Mouse (Mus musculus) MEL (cell line): ENCODE data around the gene CK137956. TPM values are rescaled to one million over a fixed set of nuclear protein-coding genes. Genes with fewer than 3 reads are reported as not detected.

ENCODE experiments used
- DNase-seq: peaks from one replicate; pipeline ENCODE4 v3.0.0; 2011; ENCODE audit warnings: low read depth, low spot score
- H3K27ac ChIP-seq: 2 replicates; pipeline ENCODE4 v1.5.1; 2012; ENCODE audit warnings: low read depth, mild to moderate bottlenecking, control low read depth, low read length, moderate library complexity; ENCODE audit not compliant: control insufficient read depth
- H3K27me3 ChIP-seq, 2 experiments: fragments of 150-350 bp in 1 of 2; sonication (generic) in 1 of 2; 2 replicates each; pipeline ENCODE4 v1.6.1; 2012; ENCODE audit warnings: low read length in 2 of 2, mild to moderate bottlenecking in 2 of 2, improper control_type of control experiment in 1 of 2, moderate library complexity in 1 of 2; ENCODE audit not compliant: insufficient read depth in 2 of 2, control insufficient read depth in 1 of 2
- H3K36me3 ChIP-seq, 2 experiments: 2 replicates each; pipeline ENCODE4 v1.6.1; 2012 to 2014; ENCODE audit warnings: low read length in 2 of 2, improper control_type of control experiment in 1 of 2, inconsistent platforms in 1 of 2, mild to moderate bottlenecking in 1 of 2; ENCODE audit not compliant: insufficient read depth in 2 of 2, control insufficient read depth in 1 of 2
- H3K4me1 ChIP-seq, 2 experiments: fragments of 150-350 bp in 1 of 2; sonication (generic) in 1 of 2; 2 replicates each; pipeline ENCODE4 v1.6.1; 2012; ENCODE audit warnings: low read length in 2 of 2, improper control_type of control experiment in 1 of 2, mild to moderate bottlenecking in 1 of 2; ENCODE audit not compliant: insufficient read depth in 2 of 2, control insufficient read depth in 1 of 2
- H3K4me3 ChIP-seq, 2 experiments: fragments of 150-350 bp in 1 of 2; sonication (generic) in 1 of 2; 2 replicates each; pipeline ENCODE4 v1.5.1; 2012; ENCODE audit warnings: low read depth in 2 of 2, low read length in 2 of 2, mild to moderate bottlenecking in 2 of 2, moderate library complexity in 2 of 2, control low read depth in 1 of 2, improper control_type of control experiment in 1 of 2; ENCODE audit not compliant: control insufficient read depth in 1 of 2, insufficient read depth in 1 of 2
- H3K79me2 ChIP-seq: 2 replicates; pipeline ENCODE4 v1.6.1; 2012; ENCODE audit warnings: mild to moderate bottlenecking, low read length, moderate library complexity; ENCODE audit not compliant: control insufficient read depth, poor library complexity, insufficient read depth
- H3K9ac ChIP-seq: 2 replicates; pipeline ENCODE4 v1.6.1; 2012; ENCODE audit warnings: low read depth, mild to moderate bottlenecking, control low read depth, low read length, moderate library complexity; ENCODE audit not compliant: control insufficient read depth, poor library complexity, severe bottlenecking
- H3K9me3 ChIP-seq: fragments of 150-350 bp; sonication (generic); replicated peaks from 2 replicates; pipeline ENCODE4 v1.6.1; 2012; ENCODE audit warnings: mild to moderate bottlenecking, low read length, improper control_type of control experiment, moderate library complexity; ENCODE audit not compliant: insufficient read depth
- BHLHE40 ChIP-seq: IDR thresholded peaks from 2 replicates; pipeline ENCODE4 v1.6.1; 2012; ENCODE audit warnings: low read depth, mild to moderate bottlenecking, inconsistent platforms, low read length, improper control_type of control experiment, borderline replicate concordance
- CHD1 ChIP-seq: IDR thresholded peaks from 2 replicates; pipeline ENCODE4 v1.6.1; 2012; ENCODE audit warnings: low read depth, mild to moderate bottlenecking, inconsistent platforms, low read length, improper control_type of control experiment
- CHD2 ChIP-seq: IDR thresholded peaks from 2 replicates; pipeline ENCODE4 v1.6.1; 2011; ENCODE audit warnings: low read length, improper control_type of control experiment
- E2F4 ChIP-seq: IDR thresholded peaks from 2 replicates; pipeline ENCODE4 v1.6.1; 2011; ENCODE audit warnings: low read depth, low read length, improper control_type of control experiment, borderline replicate concordance
- ELF1 ChIP-seq: IDR thresholded peaks from 2 replicates; pipeline ENCODE4 v1.6.1; 2014; ENCODE audit warnings: low read depth, mild to moderate bottlenecking, inconsistent platforms, low read length, improper control_type of control experiment, moderate library complexity
- ETS1 ChIP-seq: IDR thresholded peaks from 2 replicates; pipeline ENCODE4 v1.6.1; 2012; ENCODE audit warnings: low read depth, mild to moderate bottlenecking, inconsistent platforms, low read length, improper control_type of control experiment, moderate library complexity
- GABPA ChIP-seq: IDR thresholded peaks from 2 replicates; pipeline ENCODE4 v1.6.1; 2012; ENCODE audit warnings: low read depth, mild to moderate bottlenecking, inconsistent platforms, low read length, improper control_type of control experiment, moderate library complexity
- HCFC1 ChIP-seq: IDR thresholded peaks from 2 replicates; pipeline ENCODE4 v1.6.1; 2012; ENCODE audit warnings: low read depth, mild to moderate bottlenecking, inconsistent platforms, low read length, improper control_type of control experiment, moderate library complexity
- MAFK ChIP-seq: IDR thresholded peaks from 2 replicates; pipeline ENCODE4 v1.6.1; 2011; ENCODE audit warnings: low read depth, mild to moderate bottlenecking, low read length, improper control_type of control experiment, borderline replicate concordance
- MAX ChIP-seq: IDR thresholded peaks from 2 replicates; pipeline ENCODE4 v1.6.1; 2011; ENCODE audit warnings: low read length, improper control_type of control experiment
- MAZ ChIP-seq: IDR thresholded peaks from 2 replicates; pipeline ENCODE4 v1.6.1; 2012; ENCODE audit warnings: low read depth, mild to moderate bottlenecking, inconsistent platforms, low read length, improper control_type of control experiment
- MXI1 ChIP-seq: IDR thresholded peaks from 2 replicates; pipeline ENCODE4 v1.6.1; 2011; ENCODE audit warnings: mild to moderate bottlenecking, low read depth, low read length, improper control_type of control experiment
- POLR2A ChIP-seq, 2 experiments: IDR thresholded peaks; 2 replicates each; pipeline ENCODE4 v1.6.1; 2011 to 2012; ENCODE audit warnings: low read length in 2 of 2, mild to moderate bottlenecking in 2 of 2, control low read depth in 1 of 2, improper control_type of control experiment in 1 of 2, low read depth in 1 of 2, moderate library complexity in 1 of 2; ENCODE audit not compliant: control insufficient read depth in 1 of 2, insufficient read depth in 1 of 2, poor library complexity in 1 of 2
- POLR2AphosphoS2 ChIP-seq: IDR thresholded peaks from 2 replicates; pipeline ENCODE4 v1.6.1; 2011; ENCODE audit warnings: low read length, improper control_type of control experiment
- POLR2AphosphoS5 ChIP-seq: IDR thresholded peaks from 2 replicates; pipeline ENCODE4 v1.6.1; 2012; ENCODE audit warnings: low read depth, borderline replicate concordance, mild to moderate bottlenecking, inconsistent platforms, low read length, moderate library complexity, mixed read lengths
- RAD21 ChIP-seq: IDR thresholded peaks from 2 replicates; pipeline ENCODE4 v1.6.1; 2011; ENCODE audit warnings: mild to moderate bottlenecking, low read depth, low read length, improper control_type of control experiment
- SIN3A ChIP-seq: IDR thresholded peaks from 2 replicates; pipeline ENCODE4 v1.6.1; 2012; ENCODE audit warnings: low read length, improper control_type of control experiment, inconsistent platforms
- TCF12 ChIP-seq: IDR thresholded peaks from 2 replicates; pipeline ENCODE4 v1.6.1; 2014; ENCODE audit warnings: low read depth, mild to moderate bottlenecking, inconsistent platforms, low read length, improper control_type of control experiment, moderate library complexity
- UBTF ChIP-seq: IDR thresholded peaks from 2 replicates; pipeline ENCODE4 v1.6.1; 2012; ENCODE audit warnings: low read depth, mild to moderate bottlenecking, inconsistent platforms, low read length, improper control_type of control experiment, moderate library complexity, borderline replicate concordance; ENCODE audit not compliant: insufficient read depth
- USF2 ChIP-seq, 2 experiments: IDR thresholded peaks; 2 replicates each; pipeline ENCODE4 v1.6.1; 2011 to 2012; ENCODE audit warnings: improper control_type of control experiment in 2 of 2, low read length in 2 of 2, borderline replicate concordance in 1 of 2, inconsistent platforms in 1 of 2, low read depth in 1 of 2, mild to moderate bottlenecking in 1 of 2; ENCODE audit not compliant: insufficient read depth in 1 of 2
- ZKSCAN1 ChIP-seq: IDR thresholded peaks from 2 replicates; pipeline ENCODE4 v1.6.1; 2012; ENCODE audit warnings: low read depth, mild to moderate bottlenecking, inconsistent platforms, low read length, improper control_type of control experiment, moderate library complexity
- ZNF384 ChIP-seq: IDR thresholded peaks from 2 replicates; pipeline ENCODE4 v1.6.1; 2012; ENCODE audit warnings: low read depth, mild to moderate bottlenecking, inconsistent platforms, low read length, improper control_type of control experiment
- polyA plus RNA-seq, 2 experiments: library from polyadenylated mRNA; stranded (reverse) in 1 of 2; unstranded in 1 of 2; fragments of >175 nt in 1 of 2; fragments of >200 nt in 1 of 2; gene quantifications; 2 replicates each; pipeline versions ENCODE4 v1.2.1 to v1.2.4; 2012; ENCODE audit warnings: low replicate concordance in 2 of 2, low read depth in 1 of 2; ENCODE audit not compliant: insufficient read length in 2 of 2, insufficient read depth in 1 of 2, missing spikeins in 1 of 2
- total RNA-seq: library from RNA; depleted of rRNA; stranded (reverse); fragments of 300-350 nt; gene quantifications from 2 replicates; pipeline ENCODE4 v1.2.3, GENCODE M21; 2012

The CK137956 gene
- total and polyA plus RNA-seq, 3 experiments = not detected

GRCm38 (mm10) chr4:127999281-127999680, 28.5 kb upstream of the CK137956 start:
- Histone ChIP-seq H3K79me2 (no peaks in the 10 kb centered on the region), H3K4me3 (no peak overlapping the region), H3K9me3 (no peaks in the 10 kb centered on the region), H3K27ac (no peak overlapping the region), H3K27me3 (no peaks in the 10 kb centered on the region), H3K4me1 (no peaks in the 10 kb centered on the region), H3K36me3 (no peaks in the 10 kb centered on the region), H3K9ac (no peak overlapping the region)
- no peak for DNase-seq
- TF ChIP-seq SIN3A (no peak), POLR2A (IDR thresholded peaks at IDR 0.05; ENCODE audit: control insufficient read depth in 1 of 2, insufficient read depth in 1 of 2, low read depth in 1 of 2, low read length in 2 of 2, poor library complexity in 1 of 2) (no peak), MAFK (no peak), ZKSCAN1 (no peak), HCFC1 (no peak), ELF1 (no peak), MAX (no peak), GABPA (no peak), TCF12 (no peak), MAZ (no peak), ETS1 (no peak), MXI1 (no peak), CHD1 (no peak), ZNF384 (no peak), POLR2AphosphoS2 (no peak), UBTF (no peak), RAD21 (no peak), BHLHE40 (no peak)

GRCm38 (mm10) chr4:127989347-127989995, 18.7 kb upstream of the CK137956 start:
- Histone ChIP-seq H3K27me3 (no peaks in the 10 kb centered on the region), H3K9me3 (no peaks in the 10 kb centered on the region), H3K79me2 (no peaks in the 10 kb centered on the region), H3K9ac (no peak overlapping the region), H3K4me3 (no peak overlapping the region), H3K36me3 (no peaks in the 10 kb centered on the region), H3K27ac (no peak overlapping the region), H3K4me1 (no peaks in the 10 kb centered on the region)
- DNase-seq = no peak
- TF ChIP-seq USF2 (IDR thresholded peaks at IDR 0.05; ENCODE audit: borderline replicate concordance in 1 of 2, insufficient read depth in 1 of 2, low read depth in 1 of 2, low read length in 2 of 2) = no peak
- TF ChIP-seq ZKSCAN1 = no peak
- no peak for TF ChIP-seq POLR2AphosphoS5
- no peak for TF ChIP-seq CHD2
- TF ChIP-seq E2F4 = no peak
